Mouse (Mus musculus): ENCODE data around the gene Zfp445.
A peak's percentile ranks its signal among the peaks of the same experiment; 100 is the strongest.

The Zfp445 gene

DNA sequence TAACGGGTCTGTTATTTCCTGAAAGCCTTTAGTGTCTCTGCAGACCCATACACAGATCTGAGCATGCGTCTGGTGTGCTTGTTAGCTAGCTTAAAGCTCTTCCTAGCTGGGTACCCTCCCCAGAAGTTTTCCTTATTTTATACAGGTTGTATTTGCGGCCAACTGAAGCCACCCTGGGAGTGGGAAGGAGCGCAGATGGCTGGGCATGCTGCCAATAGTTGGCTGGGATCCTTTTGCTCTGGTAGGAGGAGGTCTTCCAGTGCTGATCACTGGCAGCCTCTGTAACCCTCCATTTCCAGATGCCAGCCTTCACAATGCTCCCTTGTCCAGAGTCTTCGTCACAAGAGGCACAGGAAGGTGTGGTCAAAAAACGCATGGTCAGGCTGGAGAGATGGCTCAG lies 29.0 kb downstream of the Zfp445 start:
- peak; percentile 60 for DNase-seq (ENCODE audit: low read depth, low spot score)

DNA sequence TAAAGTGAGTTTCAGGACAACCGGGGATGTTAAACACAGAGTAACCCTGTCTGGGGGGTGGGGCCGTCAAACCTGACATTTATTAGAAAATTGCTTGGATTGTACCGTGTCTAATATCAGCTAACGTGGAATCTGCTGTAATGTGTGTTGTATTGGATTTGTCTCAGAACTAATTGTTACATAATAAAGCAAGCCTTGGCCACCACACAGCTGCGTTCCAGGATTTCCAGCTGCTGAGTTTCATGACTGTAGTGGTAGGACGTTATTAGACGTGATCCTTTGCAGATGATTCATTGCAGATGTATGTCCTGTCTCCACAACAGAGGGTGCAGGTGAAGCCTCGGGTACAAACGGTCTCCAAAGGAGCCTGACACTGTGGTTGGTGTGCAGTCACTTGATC lies 29.7 kb downstream of the Zfp445 start:
- DNase-seq (ENCODE audit: low read depth, low spot score), result no peak

DNA sequence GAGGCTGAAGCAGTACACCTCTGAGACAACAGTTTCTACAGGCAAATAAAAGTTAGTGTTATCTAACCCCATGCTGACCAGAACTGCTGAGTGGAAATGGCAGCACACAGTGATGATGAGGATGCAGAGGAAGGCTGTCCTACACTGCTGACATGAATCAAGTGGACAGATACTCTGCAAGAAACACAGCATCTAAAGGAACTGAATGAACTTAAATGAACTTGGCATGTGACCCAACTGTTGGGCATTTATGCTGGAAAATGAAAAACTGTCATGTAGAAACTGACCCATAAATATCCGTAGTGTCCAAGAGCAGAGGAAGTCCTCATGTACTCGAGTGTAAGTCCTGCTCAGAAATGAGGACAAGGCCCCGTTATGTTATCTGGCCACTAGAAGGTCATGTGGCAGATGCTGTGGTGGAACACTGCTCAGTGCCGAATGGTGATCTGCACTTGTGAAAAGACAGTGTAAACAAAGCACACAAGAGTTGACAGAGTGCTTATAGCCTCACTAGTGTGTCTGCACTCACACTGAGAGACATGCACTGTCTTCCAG lies 35.9 kb downstream of the Zfp445 start:
- no peak for DNase-seq (ENCODE audit: low read depth, low spot score)

DNA sequence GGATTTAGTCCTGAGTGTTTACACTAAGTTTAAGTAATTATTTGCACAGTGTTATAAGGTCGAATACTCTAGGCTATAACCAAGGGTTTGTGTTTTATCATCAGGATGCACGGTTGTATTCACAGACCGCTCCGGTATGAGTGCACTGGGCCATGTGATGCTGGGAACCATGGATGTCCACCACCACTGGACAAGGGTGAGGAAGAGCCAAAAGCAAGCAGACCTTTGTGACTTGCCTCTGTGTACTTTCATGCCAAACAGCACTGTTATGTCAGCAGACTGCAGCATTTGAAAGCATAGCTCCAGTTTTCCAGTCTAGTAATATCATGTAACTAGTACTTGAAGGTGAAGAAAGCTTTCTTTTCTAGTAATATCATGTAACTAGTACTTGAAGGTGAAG lies 39.1 kb downstream of the Zfp445 start:
- no peak for DNase-seq (ENCODE audit: low read depth, low spot score)

DNA sequence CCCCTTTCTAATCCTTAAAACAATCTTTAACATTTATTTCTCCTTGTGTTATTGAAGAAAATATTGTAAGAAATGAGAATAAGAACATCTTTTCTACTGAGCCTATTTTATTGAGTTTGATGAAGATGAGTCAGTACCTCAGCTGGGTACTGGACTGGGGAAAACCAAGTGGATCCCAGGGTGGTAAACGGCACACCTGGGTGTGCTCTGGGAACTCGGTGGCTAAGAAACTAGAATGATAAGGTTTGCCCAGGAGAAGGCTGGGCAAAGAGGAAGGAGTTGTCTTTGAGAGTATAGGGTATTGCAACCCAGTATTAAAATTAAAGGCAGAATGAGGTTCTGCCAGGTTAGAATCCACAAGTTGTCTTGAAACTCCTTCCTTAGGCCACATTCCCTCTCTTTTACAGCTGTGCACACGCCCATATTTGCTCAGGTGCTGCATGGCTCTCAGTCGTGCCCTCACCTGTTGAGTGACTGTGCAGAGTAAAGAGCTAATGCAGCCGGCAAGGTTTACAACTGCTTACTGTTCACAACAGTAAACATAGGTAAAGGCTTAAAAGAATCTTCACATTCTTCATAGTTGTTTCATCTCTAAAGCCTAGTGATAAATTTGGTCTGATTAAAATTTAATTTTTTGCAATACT lies 42.3 kb downstream of the Zfp445 start:
- no peak for DNase-seq (ENCODE audit: low read depth, low spot score)

DNA sequence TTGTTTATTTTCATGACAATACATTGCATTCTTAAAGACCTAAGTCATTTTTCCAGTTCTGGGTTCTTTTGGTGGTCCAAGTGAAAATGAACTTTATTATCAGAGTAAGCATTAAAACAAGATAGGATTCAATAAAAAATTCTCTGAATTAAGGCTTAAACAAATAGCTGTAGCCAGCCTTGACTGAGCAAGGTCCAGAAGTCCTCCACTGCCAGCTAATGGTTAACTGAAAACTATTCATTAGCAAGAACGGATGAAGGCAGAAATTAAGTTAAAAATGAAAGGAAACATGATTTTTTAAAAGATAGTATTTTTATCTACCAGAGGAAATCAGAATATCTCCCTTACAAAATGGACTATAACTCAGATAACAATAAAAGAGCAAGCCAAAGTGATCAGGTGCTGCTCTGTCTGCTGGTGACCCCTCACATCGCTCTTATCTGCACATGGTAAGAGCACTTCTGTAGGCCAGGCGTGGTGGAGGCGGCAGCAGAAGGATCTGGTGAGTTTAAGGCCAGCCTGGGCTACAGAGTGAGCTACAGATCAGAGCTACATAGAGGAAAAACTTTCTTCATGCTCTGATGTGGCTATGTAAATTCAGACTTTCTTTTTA lies 50.5 kb downstream of the Zfp445 start:
- DNase-seq (ENCODE audit: low read depth, low spot score), result no peak

DNA sequence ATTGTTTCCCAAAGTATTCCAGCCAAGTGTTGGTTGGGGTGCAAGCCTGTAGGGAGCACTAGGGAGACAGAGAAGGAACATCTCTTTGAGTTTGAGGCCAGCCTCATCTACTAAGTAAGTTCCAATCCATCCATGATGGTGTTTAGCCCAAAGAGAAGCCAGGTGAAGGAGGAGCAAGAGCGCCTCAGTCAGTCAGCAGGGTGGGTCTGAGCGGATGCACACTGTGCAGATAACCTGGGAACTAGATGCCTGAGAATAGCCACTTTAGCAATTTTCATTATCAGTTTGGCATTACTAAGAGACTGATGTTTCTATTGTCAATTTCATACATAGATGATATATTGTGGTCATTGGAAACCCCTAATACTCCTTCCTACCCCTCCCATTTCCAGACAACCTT lies 51.0 kb downstream of the Zfp445 start:
- DNase-seq (ENCODE audit: low read depth, low spot score), result no peak

DNA sequence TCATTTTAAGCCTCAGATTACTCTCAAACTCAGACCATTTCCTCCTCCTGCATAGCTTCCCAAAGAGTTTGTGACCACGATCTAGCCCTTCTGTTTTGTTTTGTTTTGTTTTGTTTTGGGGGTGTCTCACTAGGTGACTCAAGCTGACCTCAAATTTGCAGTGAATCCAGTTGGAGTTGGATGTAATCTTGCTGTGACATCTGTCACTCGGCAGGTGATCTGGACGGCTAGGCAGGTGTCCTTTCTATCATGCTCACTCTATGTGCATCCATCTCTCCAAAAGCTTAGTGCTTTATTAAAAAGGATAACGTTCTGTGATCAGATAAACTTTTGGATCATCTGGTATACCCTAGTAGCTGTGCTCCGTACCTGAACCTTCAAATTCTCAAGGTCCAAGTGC lies 53.4 kb downstream of the Zfp445 start:
- no peak for DNase-seq (ENCODE audit: low read depth, low spot score)

DNA sequence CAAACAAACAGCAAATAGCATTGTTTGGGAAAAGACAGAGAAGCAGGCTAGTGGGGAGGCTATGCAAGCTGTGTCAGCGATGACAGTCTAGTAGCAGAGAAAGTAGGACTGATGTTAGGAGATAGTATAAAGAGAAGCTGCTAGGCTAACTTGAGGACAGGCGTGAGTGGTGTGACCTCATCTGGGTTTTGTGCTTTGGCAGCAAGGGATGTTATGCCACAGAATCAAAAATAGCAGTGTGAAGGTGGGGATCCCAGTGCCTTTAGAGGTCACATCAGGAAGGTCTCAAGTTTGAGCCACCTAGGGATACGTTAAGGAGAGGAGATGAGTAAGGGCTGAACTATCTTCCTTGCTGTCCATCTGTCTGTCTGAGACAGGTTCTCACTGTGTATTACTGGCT lies 55.6 kb downstream of the Zfp445 start:
- no peak for DNase-seq (ENCODE audit: low read depth, low spot score)

DNA sequence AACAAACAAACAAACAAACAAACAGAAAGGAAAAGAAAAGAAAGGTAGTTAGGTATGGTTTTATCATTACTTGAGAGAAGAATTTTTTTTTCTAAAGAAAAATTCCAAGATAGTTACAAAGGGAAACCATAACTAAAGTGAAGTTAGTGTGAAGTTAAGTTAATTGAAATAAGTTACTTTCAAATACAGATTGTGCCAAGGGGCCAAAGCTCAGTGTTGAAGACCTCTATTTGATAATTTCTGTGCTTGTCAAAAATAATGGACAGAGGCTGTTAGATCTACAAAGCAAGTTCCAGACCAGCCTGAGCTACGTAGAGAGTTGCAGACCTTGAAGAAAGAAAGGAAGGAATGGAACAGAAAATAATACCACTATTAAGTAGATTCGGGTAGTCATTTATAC lies 58.6 kb downstream of the Zfp445 start:
- DNase-seq (ENCODE audit: low read depth, low spot score), result no peak

DNA sequence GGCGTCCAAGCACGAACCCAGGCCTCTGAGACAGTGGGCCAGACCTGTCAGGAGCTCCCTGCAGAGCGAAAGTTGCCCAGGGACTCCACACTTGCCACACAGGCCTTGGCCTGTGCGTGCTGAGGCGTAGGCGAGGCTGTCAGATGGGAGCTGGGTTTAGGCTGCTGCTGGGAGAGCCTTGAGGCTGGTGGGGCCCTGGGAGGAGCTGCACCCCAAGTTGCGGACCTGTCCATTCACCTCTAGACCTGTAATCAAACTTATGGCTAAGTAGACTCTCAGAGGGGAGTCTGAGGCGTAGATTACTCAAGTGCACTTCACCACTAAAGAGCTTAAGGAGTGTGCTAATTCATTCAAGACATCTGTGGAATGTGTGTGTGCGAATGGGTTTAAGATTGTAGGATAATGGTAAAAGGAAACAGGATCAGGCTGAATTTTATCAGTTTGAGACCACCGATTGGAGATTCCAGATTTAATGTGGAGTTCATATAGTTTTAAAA lies 59.9 kb downstream of the Zfp445 start:
- no peak for DNase-seq (ENCODE audit: low read depth, low spot score)

DNA sequence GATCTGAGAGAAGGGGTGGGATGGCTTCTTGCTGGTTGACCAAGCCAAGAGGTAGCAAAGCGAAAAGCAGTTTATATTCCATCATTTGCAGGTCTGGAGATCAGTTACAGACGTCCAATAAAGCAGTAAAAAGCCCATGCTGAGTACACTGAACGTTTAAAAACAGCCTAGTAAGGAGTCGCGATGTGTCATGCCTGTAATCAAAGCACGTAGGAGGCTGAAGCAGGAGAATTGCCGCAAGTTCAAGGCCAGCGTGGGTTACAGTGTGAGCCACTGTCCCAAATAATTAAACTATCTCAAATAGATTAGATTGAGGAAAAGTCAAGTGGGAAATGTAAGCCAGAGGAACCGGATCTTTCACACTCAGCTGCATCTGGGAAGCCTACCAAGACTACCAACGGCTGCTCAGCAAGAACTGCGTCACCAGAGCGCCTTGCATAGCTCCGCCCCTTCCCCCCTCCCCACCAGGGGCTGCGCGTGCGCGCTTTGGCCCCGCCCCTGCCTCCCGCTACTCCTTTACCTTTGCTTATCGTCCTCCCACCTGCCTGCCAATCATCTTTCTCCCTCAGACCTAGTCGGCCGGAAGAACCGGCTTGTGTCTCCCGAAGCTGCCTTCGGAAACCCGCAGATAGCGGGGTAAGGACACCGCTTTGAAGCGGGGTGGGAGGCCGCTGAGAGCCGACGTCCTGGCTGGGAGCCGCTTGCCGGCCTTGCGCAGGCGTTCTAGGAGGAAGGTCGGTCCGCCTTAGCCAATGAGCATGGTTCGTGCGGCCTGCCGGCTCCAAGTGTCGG lies 60.6 kb downstream of the Zfp445 start, which contains the start of gene Tcaim:
Tcaim (plus strand) TSS at position 487 of the 792 bp plus-strand sequence.
- DNase-seq (ENCODE audit: low read depth, low spot score), result peak; percentile 93

All from telencephalon, adult 2 months (tissue).